Mouse (Mus musculus) liver, adult 10 weeks (tissue): Measurements from ENCODE around the gene Ifih1. TPM values are rescaled to one million over a fixed set of nuclear protein-coding genes. Genes with fewer than 3 reads are reported as not detected.

ENCODE experiments used
- polyA plus RNA-seq: library from polyadenylated mRNA; stranded (reverse); fragments of 350-450 nt; fragmentation: Illumina TruSeq; extraction: RNeasy Lipid Tissue Mini Kit (QIAGEN cat#74804); gene quantifications from one replicate; pipeline ENCODE4 v1.2.3, GENCODE M21; 2014; ENCODE audit warnings: low read depth, low replicate concordance

The Ifih1 gene
- polyA plus RNA-seq = 38.7 TPM

DNA sequence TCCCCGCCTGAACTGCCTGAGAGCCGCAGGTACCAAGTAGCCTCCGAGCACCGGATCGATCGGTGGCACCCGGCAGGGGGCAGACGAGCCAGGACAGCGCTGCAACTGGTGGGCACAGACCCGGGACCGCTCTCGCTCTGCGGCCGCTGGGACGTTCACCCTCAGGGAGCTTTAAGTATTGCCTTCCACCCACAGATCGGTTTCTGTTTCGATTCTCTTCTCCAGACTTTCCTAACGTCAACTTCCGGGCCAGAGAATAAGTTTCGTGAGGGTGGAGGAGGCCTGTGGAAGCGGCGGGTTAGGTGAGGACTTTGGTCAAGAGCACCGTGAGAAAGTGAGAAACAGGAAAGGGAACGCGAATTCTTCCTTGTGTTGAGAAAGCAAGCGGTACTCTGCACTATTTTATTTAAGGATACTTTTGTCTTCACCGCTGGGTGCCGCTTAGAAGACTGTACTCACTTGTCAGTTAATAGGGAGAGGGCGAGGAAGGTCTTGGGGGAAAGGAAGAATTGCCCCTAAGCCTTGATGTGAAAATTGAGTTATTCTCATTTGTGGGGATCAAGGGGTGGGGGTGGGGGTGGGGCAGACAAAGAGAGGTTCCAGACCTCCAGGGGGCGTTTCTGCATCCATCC is at the start of gene Ifih1:
Gene Ifih1 (minus strand): TSS at position 242 of the 632 bp plus-strand sequence.

DNA sequence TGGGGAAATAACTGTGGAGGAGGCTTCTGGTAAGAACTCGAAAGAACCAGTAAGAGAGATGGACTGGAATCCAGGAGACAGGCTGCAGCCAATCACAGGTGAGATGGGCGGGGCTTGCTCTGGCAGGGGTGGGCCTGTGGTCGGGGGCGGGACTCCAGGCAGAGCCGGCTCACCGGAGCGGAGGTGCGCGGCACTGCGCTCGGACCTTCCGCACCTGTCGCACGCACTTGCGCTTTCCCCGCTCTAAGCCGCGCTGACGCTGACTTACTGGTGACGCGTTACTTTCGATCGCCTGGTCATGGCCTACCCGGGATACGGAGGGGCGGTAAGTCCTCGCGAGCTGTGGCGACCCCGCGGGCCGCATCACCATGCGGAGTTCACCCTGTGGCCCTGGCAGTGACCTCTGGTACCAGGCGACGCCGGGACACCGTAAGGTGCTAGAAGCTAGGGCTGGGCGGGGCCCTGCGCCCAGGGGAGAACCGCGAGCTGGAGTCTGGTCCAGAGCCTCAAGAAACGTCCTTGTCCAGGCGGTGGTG is 18.1 kb upstream of the Ifih1 start, which contains the start of gene Gca:
Gene Gca (plus strand): TSS at position 151 of the 536 bp plus-strand sequence.

DNA sequence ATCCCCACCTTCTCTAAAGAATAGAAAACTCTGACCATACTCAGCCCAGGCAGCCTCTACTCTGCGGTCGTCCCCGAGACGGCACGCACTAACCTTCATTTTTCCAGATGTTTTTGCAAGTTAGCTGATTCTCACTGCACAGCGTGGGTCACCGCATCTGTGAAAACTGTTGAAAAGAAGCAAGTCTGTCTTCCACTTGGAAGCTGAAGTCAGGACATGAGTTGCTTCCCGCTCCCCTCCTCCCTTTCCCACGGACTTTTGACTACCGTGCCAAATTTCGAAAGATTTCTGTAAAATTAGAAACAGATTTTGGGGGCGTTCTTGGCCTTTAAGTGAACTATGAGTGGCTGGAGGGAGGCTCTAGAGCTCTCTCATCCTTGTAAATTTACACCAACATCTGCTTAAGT is 72.3 kb downstream of the Ifih1 start, which contains the start of gene Fap:
Gene Fap (minus strand): TSS at position 323 of the 407 bp plus-strand sequence.

Other genes starting within 250 kb of the Ifih1 start
- gene Dpp4, start 234.0 kb downstream of the Ifih1 start, polyA plus RNA-seq = 149 TPM
- gene Gcg, start 162.6 kb downstream of the Ifih1 start, polyA plus RNA-seq = not detected
- 0.21 TPM for gene Fap, start 72.2 kb downstream of the Ifih1 start, polyA plus RNA-seq
- 11.2 TPM for gene Gca, start 18.0 kb upstream of the Ifih1 start, polyA plus RNA-seq